Mouse (Mus musculus) c-Kit-positive CD71-negative TER-119-negative erythroid progenitor cells, embryonic 14.5 days (primary cell): ENCODE measurements around the gene Pgm3.

Source experiments
- DNase-seq: peaks from one replicate; pipeline ENCODE4 v3.0.0-alpha.2; 2013; ENCODE audit warnings: low read depth

Gene Pgm3

DNA sequence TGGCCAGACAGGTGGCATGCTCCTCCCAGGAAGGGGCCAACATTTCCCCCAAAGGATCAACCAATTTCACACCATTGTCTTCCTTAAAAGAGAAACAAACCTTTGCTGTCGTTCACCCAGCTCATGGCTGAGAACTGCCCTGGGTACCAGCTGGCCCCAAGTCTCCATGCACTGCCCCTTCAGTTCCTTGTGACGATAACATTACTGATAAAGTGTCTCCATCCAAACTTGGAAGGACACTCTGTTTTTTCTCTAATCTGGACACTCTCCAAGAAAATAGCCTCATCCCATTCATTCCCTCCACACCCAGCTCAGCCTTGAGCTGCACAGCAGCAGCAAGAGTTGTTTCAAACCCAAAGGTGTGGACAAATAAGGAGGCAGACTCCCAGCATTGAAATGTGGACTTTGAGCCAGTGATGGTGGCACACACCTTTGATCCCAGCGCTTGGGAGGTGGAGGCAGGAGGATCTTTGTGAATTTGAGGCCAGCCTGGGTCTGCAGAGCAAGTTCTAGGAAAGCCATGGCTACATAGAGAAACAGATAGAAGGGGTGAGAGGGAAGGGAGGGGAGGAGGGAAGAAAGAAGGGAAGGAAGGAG, 2.2 kb downstream of the Pgm3 start:
- DNase-seq = no peak

- DNase-seq = no peak
Measured at GRCm38 (mm10) chr9:86560543-86560942, 11.1 kb downstream of the Pgm3 start.

DNA sequence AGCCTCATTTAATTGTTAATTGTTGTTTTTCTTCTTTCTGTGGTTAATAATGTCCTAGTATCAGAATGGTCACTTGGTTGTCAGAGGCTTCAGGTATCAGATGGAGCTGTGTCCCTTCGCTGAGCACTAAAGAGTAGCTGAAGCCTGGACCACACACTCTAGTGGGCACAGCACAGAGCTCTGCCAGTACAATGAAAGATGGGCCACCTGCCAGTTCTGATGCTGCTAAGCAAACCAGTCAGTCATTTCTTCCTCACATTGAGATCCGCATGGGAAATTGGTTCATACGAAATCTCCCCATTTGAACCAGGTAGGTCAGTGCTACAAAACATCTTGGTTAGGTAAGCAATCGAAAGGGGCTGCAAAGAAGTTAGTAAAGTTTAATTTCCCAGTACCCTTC, 17.0 kb downstream of the Pgm3 start:
- DNase-seq = no peak

- DNase-seq = no peak
Measured at GRCm38 (mm10) chr9:86553886-86554285, 17.8 kb downstream of the Pgm3 start.

DNA sequence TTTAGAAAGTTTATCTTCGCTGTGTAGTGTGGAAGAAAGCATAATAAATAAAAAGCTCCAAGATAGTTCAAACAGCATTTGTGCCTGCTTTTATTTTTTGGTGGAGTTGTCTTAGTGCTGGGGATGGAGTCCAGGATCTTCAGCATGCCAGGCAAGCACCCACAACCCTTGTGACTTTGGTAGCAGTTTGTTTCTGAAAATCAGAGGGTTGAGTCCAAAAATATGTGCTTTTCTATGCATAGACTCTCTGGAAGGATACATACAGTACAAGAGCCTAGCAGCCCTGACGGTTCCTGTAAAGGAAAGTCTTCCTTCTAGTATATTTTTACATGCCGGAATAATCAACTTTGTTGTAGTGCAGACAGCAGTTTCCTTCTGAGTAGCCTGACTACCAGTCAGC, 20.9 kb downstream of the Pgm3 start:
- DNase-seq = no peak

DNA sequence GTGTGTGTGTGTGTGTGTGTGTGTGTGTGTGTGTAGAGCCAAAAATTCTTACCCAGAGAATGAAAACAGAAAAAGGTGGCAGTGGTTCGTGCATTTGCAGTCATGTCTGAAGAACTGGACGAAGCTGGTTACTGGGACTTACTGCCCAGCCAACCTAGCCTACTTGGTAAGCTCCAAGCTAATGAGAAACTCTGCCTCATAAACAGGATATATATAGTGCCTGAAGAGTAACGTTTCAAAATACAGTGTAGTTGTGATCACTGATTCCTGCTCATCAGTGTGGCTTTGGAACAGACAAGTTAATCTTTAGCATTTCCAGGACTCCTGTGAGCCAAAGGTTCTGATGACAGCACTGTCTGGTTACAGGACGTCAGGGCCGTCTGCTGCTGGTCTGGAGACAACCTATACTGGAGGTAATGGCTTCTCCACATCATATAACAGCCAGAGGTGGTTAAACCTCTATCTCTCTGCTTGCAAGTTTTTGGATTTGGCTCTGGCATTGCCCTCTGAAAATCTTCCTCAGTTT, 21.9 kb downstream of the Pgm3 start:
- no peak for DNase-seq

DNA sequence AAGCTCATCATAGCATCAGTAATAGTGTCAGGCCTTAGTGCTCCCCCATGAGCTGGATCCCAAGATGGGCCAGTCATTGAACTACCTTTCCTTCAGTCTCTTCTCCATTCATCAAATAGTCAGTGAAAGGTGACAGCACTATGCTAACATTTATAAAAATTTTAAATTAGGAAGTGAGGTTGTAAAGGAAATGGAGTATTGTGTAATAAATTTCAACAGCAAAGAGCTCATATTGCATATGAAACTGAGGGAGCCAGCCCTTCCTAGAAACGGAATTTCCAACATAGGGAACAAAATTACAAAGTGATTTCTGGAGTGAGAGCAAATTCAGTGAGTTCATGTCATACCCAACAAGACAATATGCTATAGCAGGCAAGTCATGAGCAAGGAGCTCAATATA, 27.1 kb downstream of the Pgm3 start:
- no peak for DNase-seq

DNA sequence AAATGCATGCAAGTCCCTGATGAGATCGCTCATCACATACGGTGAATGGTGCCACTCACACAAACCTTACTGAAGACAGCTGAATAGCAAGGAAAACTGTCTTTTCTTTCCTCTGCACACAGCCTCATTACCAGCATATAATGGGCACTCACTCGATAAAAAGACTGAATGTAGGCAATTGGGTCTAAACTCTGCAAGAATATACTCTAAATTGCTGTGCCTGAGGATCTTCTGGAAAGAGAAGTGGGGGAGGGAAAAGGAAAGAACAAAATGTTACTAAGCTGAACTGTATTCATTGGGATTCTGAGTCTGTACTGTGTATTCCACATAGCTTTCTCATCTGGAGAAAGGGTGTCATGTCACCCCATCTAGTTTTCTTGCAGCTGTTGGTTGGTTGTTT, 28.2 kb downstream of the Pgm3 start:
- DNase-seq = no peak

DNA sequence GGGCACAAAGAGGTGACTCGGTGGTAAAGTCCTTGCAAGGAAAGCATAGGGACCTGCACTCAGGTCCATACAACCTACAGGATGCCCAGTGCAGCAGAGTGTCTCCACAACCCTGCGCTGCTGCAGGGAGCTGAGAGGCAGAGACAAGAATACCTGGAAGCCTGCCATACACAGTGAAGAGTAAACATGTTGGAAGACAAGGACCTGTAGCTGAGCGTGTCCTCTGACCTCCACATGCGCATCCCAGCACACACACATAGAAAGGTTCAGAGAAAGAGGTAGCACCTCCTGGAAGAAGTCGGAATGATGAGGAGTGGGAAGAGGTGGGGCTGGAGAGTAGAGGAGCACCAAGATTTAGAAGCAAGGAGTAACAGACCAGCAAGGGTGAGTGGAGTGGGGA, 37.6 kb downstream of the Pgm3 start:
- no peak for DNase-seq

DNA sequence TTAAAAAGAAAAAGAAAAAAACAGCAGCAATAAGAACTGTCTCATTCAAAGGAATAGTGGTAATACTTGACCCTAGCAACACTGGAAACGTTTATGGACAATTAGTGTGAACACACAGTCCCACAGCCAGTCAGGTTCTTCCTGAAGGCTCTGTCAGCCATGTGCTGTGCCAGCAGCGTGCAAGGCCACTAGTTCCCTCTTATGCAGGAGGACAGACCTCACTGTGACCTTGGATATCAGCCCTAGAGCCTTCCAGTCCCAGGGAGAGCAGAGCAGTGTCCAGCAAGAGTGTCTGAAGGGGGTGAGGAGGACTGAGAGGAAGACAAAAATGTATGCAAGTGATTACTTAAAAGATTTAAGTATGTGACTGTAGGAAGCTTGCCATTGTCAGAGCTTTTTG, 46.0 kb downstream of the Pgm3 start:
- DNase-seq = no peak

GRCm38 (mm10) chr9:86522335-86522734, 49.3 kb downstream of the Pgm3 start:
- no peak for DNase-seq

GRCm38 (mm10) chr9:86514798-86515197, 56.8 kb downstream of the Pgm3 start:
- no peak for DNase-seq

- DNase-seq = no peak
Measured at GRCm38 (mm10) chr9:86514390-86514789, 57.3 kb downstream of the Pgm3 start.

DNA sequence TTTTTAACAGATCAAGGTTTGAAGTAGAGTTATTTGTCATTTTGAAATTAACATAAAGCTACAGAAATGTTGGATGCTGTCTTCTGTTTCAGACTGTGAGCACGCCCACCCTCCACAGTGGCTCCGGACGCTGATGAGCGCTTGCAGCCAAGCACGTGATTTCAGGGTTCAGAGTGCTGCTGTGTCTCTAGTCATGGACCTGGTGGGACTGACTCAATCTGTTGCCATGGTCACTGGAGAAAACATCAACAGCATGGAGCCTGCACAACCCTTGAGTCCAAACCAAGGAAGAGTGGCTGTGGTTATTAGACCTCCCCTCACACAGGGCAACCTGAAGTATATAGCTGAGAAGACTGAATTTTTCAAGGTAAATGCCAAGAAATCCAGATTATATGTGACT, 57.9 kb downstream of the Pgm3 start:
- DNase-seq = no peak

- no peak for DNase-seq
Measured at GRCm38 (mm10) chr9:86507437-86507836, 64.2 kb downstream of the Pgm3 start.
